Mouse (Mus musculus): ENCODE results near the gene Car7.
"Not testable (repeated sequence)": the region's sequence is repeated elsewhere in the genome, so short reads cannot be mapped to it uniquely, and the experiment has no call there.

Gene Car7

GRCm38 (mm10) chr8:104570436-104571343 is 36.2 kb downstream of the Car7 start:
- peak; percentile 85 to 92 for DNase-seq

GRCm38 (mm10) chr8:104576820-104577219 is 42.3 kb downstream of the Car7 start:
- no peak for DNase-seq

GRCm38 (mm10) chr8:104577606-104578005 is 43.1 kb downstream of the Car7 start:
- DNase-seq: not testable (repeated sequence)

- DNase-seq: no peak
These were observed 50.0 kb downstream of the Car7 start for GRCm38 (mm10) chr8:104584522-104584921.

GRCm38 (mm10) chr8:104590284-104590683 is 55.8 kb downstream of the Car7 start:
- DNase-seq: peak in 1 of 2 experiments; percentile 3

- DNase-seq: peak; percentile 94 to 95
These were observed 56.8 kb downstream of the Car7 start, which contains the start of gene Pdp2 for GRCm38 (mm10) chr8:104591133-104591834. Gene Pdp2 (plus strand): TSS chr8:104591451.

GRCm38 (mm10) chr8:104591856-104592255 is 57.4 kb downstream of the Car7 start:
- DNase-seq: peak in 1 of 2 experiments; percentile 66

- DNase-seq: no peak
These were observed 58.1 kb downstream of the Car7 start for GRCm38 (mm10) chr8:104592566-104592965.

GRCm38 (mm10) chr8:104593536-104594325 is 59.2 kb downstream of the Car7 start:
- DNase-seq: no peak

GRCm38 (mm10) chr8:104594611-104595362 is 60.3 kb downstream of the Car7 start:
- peak in 1 of 2 experiments; percentile 49 for DNase-seq

- peak; percentile 61 to 81 for DNase-seq
These were observed 61.5 kb downstream of the Car7 start for GRCm38 (mm10) chr8:104595773-104596536.

- peak; percentile 63 to 73 for DNase-seq
These were observed 63.2 kb downstream of the Car7 start for GRCm38 (mm10) chr8:104597656-104598055.

- DNase-seq: peak; percentile 75 to 89
These were observed 64.0 kb downstream of the Car7 start for GRCm38 (mm10) chr8:104598496-104598895.

All from kidney, postnatal 25 days (tissue).